Mouse (Mus musculus) embryo, embryonic 11 days (tissue): ENCODE results near the gene Plxnb3.
"Not testable (repeated sequence)": the region's sequence is repeated elsewhere in the genome, so short reads cannot be mapped to it uniquely, and the experiment has no call there.

Experiments
- DNase-seq: peaks from one replicate; pipeline ENCODE4 v3.0.0-alpha.2; 2015

Plxnb3 gene

GRCm38 (mm10) chrX:73756334-73757140 lies at the start of gene Plxnb3:
Plxnb3 (plus strand) TSS chrX:73757090.
- no peak for DNase-seq

DNA sequence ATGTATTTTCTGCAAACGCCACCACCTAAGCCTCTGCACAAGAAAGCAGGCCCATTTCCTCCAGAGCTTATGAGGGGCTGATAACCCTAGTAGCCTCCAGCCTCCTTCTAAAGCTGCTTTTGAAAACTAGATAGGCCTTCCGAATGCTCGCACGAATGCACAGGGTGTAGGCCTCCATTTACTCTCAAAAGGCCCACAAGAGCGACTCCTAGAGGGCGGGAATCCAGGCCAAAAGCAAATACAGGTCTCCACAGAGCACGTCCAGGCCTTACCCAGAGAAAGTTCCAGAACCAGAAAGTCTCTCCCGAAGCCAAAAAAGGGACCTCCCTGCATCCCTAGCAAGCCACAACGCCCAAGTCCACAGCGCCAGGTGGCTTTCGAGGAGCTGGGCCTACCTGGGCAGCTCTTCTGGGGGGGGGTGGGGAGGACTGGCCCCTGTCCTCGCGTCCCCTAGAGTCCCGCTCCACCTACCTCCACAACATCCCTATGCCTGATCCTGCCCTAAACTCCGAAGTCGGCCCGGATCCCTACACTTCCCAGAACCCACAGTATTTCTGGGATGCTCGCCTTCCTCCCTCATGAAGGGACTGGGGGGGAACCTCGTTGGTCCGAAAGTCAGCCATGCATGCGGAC lies 41.3 kb upstream of the Plxnb3 start:
- peak; percentile 32 for DNase-seq

DNA sequence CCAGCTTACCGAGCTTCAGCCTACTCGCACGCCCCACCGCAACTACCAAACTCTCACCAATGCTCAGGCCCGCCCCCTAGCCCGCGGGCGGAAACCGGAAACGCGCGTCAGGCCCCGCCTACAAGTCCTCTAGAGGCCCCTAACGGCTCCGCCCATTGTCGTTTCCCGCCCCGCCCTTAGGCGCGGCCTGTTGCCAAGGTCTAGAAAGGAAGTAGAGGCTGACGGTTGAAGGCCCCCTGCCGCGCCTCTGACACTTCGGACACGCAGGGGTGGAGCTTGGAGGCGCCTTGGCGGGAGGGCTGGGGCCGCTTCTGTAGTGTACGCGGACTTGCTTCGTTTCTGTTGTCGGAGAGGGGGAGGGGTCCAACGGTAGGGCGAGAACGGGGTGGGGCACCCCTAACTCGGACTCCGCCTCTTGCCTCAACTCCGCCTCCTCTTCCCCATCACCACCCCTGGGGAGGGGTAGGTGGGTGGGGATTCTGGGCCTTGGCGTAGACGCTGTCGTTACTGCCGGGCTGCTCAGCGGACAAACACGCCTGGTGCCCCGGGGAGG lies 40.7 kb upstream of the Plxnb3 start, which contains the start of the genes Bcap31 and Abcd1:
Bcap31 (minus strand) TSS at position 67 of the 553 bp plus-strand sequence.
Abcd1 (plus strand) TSS at position 489 of the 553 bp plus-strand sequence.
- peak; percentile 95 for DNase-seq

- DNase-seq, result no peak
Measured at GRCm38 (mm10) chrX:73716709-73717545, 40.0 kb upstream of the Plxnb3 start.

DNA sequence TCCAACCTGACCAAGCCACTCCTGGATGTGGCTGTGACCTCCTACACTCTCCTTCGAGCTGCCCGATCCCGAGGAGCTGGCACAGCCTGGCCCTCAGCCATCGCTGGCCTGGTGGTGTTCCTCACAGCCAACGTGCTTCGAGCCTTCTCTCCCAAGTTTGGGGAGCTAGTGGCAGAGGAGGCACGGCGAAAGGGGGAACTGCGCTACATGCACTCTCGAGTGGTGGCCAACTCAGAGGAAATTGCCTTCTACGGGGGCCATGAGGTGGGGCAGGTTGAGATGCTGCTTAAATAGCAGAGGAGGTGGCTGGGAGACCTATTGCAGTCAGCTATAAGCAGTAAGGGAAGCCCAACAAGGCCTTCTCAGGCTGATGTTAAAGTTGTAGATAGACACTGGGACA lies 39.2 kb upstream of the Plxnb3 start:
- no peak for DNase-seq

DNA sequence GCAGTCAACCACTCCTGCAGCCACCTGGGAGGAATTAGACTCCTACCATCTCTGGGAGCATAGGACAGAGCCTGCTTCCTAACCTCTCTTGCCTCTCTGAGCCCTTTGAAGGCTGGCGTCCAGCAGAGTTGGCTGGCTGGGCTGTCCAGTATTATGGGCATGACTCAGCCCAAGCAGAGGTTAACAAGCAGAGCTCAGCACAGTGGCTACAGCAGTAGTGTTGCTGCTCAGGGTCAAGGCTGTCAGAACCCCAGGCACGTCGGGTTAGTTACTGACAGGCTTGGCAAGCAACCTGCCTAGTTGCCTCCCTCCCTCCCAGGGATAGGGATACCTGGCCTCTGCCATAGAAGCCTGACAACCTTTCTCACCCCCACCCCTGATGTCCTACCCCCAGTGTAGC lies 38.6 kb upstream of the Plxnb3 start:
- DNase-seq, result no peak

- peak; percentile 4 for DNase-seq
Measured at GRCm38 (mm10) chrX:73718686-73719362, 38.1 kb upstream of the Plxnb3 start.

DNA sequence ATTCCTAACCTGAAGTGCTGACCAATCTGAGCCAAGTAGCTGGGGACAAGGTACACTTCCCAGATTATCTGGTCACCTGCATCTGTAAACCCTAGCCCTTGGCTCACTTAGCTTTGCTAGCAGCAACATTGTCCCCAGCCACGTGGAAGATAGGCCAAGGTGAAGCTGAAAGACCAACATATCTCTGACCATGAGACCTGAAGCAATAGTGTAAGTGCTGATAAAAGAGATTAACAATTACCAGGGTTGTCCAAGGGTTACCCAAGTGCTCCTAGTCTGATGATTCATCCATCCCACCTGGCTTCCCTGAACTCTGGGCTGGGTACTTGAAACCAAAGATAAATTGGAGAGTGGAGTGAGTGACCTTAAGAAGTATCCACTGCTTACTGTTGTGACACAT lies 26.0 kb upstream of the Plxnb3 start:
- DNase-seq, result no peak

- no peak for DNase-seq
Measured at GRCm38 (mm10) chrX:73738155-73738554, 18.7 kb upstream of the Plxnb3 start.

- DNase-seq, result no peak
Measured at GRCm38 (mm10) chrX:73739151-73739550, 17.7 kb upstream of the Plxnb3 start.

DNA sequence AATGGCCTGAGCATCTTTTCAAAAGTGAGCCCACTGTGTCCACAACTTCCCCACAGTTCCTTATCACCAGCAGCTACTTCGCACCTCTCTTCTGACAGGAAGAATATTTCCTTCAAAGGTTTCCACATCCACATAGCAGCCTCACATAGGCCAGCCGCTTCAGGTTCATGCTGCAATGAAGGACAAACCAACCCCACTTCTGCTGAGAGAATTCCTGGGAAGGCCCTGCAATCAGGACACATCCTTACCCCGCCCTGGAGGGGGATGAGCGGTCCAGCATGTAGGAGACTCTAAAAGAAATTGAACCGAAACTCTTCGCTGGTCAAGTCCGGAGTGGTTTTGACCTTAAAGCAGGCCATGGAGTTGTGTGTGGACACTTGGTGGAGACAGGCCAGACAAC lies 17.0 kb upstream of the Plxnb3 start:
- not testable (repeated sequence) for DNase-seq

DNA sequence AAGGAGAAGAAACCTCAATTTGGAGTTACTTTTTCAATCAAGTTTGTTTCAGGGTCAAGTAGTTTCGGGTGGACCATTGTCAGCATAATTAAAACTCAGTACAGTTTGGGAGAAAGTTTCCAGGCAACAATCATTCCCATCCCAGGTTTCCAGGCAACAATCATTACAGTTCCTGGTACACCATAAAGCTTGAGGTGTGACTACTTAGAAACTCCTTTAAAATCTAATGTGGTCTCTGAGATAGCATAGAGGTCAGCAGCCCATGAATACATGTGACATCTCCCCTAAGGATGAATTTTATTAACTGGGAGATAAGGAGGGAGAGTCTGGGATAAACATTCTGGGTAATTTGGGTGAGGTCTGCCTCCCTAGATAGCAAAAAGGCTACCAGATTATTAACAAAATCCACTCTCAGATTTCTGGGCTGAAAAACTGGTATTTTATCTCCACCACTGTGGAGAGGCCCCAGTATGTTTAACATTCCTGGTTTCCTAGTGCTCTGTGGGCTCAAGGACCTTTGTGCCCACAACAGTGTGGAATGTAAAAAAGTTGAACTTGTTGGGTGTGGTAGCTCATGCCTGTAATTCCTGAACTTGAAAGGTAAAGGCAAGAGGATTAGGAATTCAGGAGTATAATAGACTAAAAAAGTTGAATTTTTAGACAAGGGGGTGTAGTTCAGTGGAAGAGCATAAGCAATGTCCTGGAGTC lies 12.0 kb upstream of the Plxnb3 start:
- no peak for DNase-seq

GRCm38 (mm10) chrX:73748977-73749376 lies 7.9 kb upstream of the Plxnb3 start:
- no peak for DNase-seq

GRCm38 (mm10) chrX:73758611-73759290 lies 1.9 kb downstream of the Plxnb3 start:
- DNase-seq, result no peak

GRCm38 (mm10) chrX:73765311-73765710 lies 8.4 kb downstream of the Plxnb3 start:
- DNase-seq, result no peak

DNA sequence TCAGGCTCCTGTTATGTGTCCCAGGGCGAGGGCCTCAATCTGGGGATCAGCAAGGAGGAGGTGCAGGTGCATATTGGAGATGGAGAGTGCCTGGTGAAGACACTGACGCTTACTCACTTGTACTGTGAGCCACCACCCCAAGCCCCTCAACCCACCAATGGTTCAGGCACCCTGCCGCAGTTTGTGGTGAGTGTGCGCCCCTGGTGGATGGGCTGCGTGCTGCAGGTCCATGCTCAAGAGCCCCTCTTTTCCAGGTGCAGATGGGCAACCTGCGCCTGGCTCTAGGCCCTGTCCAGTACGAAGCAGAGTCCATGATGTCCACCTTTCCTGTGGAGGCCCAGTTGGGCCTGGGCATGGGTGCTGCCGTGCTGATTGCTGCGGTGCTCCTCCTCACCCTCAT lies 10.4 kb downstream of the Plxnb3 start:
- peak; percentile 9 for DNase-seq

DNA sequence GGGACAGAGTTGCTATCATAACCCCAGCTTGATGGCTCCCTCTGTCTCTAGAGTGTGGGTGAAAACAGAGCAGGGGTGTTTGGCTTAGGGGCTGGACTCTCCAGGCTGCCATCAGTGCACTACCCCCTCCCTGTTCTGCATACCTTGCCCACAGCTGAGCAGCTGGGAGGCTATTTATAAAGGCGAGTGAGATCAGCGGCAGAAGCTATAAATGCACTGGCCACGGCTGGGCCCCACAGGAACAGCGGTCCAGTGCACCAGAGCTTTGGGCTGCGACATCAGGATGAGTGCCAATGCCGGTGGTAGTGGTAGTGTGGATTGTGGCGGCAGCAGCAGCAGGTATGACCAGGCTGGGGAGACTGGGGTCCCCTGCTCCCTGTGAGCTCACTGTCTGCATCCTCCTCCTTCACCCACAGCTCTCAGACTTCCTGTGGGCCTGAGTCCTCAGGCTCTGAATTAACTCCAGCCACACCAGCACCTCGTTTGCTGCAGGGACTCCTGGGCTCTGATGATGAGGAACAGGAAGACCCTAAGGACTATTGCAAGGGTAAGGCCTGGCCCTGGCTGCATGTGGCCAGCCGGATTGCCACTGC lies 17.4 kb downstream of the Plxnb3 start, which contains the start of gene Srpk3:
Srpk3 (plus strand) TSS at position 238 of the 593 bp plus-strand sequence.
- DNase-seq, result no peak

- peak; percentile 12 for DNase-seq
Measured at GRCm38 (mm10) chrX:73774802-73775483, 18.1 kb downstream of the Plxnb3 start.

GRCm38 (mm10) chrX:73782227-73782626 lies 25.3 kb downstream of the Plxnb3 start:
- DNase-seq, result no peak

DNA sequence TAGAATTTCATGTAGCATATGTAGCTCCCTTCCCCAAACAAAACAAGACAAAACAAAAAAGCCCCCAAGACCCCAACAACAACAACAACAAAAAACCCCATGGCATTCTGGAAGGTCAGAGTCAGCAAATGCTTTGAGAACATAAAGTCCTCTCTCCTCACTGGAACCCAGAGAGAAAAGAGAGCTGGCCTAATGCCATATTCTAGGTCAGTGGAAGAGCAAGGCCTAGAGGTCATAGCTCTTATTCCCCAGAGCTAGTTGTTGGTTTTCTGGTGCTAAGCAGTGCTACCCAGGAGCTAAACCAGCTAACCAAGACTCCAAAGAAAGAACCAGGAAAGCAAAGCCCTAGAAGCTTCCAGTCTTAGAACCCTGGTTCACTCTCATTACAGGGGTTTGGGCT lies 28.8 kb downstream of the Plxnb3 start:
- no peak for DNase-seq
